Mouse (Mus musculus) cerebellum, postnatal 4 days (tissue): ENCODE measurements at regions not wholly inside any gene's neighbourhood (a gene's known extent, or its start where the extent isn't known, plus 50 kb on each side); places are given as distances from the start of the nearest gene placed in this dataset.

Experiments
- DNase-seq, 2 experiments: peaks; one replicate each; pipeline ENCODE4 v3.0.0; 2022; ENCODE audit warnings: low spot score in 2 of 2, mixed read lengths in 1 of 2

DNA sequence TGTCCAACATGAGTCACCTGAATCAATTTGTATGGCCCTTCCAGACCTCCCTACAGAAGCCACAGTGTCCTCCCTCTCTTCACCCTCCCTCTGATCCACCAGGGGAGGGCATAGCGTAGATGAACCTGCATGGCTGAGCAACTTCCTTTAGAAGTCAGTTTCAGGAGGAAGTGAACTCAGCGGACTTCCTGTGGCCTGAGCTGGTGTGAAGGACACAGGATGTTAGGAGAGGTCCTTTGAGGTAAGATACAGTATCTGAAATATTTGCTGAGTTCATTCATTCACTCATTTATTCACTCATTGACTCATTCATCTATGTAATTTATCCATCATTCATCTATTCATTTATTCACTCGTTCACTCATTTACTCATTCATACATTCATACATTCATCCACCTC, 152.6 kb downstream of the Chst1 start:
- no peak for DNase-seq

DNA sequence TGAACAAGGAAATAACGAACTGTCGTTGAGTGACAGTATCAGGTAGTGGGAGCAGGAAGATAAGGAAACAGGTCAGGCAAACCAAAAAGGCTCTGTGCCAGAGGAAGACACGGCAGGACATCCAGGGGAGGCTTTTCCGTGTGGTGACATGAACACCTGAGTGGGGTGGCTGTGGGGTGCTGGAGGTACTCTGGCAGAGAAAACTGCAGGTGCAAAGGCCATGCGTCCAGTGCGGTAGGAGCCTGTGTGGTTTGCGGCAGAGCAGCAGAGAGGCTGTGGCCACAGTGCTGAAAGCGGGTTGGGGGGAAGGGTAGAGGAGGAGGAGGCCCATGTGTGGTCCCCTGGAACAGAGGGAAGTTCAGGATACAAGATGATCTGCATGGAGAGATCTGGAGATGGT, 153.3 kb downstream of the Chst1 start:
- DNase-seq: no peak

- DNase-seq: peak in 1 of 2 experiments; percentile 15
These were observed 155.2 kb downstream of the Chst1 start for GRCm38 (mm10) chr2:92754505-92755280.

DNA sequence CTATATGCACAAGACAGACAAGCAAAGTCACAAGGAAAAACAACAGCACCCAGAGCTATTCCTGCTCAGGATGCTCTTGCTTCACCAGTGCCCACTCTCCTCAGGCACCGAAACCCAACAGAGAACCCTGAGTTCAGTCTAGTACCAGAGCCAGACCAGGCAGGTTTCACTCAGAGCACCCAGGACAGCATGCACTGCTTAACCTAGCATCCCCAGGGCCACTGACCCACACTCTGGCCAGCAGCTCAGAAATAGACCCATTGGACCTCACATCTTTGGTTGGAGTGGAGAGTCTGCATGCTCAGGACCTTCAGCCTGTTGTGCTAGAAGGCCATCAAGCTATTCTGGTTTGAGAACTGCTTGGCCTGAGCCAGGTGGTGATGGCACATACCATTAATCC, 157.0 kb downstream of the Chst1 start:
- DNase-seq: no peak

DNA sequence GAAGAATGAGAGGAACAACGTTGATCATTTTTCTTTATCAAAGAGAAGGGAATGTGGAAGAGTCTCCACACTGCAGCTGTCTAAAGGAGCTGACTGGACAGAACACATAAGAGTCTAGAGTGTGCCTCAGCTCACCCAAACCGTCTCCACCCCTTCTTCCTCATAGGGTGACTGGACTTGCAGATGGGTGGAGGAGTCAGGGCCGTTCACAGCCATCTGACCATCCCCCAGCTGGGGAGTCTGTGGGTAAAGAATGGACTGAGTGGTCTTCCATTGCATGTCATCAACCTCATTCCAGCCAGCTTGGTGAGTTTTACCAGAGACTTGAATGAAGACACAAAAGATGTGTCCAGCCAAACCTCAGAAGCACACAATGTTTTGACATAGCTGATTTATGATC, 156.1 kb upstream of the Syt13 start:
- no peak for DNase-seq

GRCm38 (mm10) chr2:92763881-92764635, 150.8 kb upstream of the Syt13 start:
- DNase-seq: no peak

DNA sequence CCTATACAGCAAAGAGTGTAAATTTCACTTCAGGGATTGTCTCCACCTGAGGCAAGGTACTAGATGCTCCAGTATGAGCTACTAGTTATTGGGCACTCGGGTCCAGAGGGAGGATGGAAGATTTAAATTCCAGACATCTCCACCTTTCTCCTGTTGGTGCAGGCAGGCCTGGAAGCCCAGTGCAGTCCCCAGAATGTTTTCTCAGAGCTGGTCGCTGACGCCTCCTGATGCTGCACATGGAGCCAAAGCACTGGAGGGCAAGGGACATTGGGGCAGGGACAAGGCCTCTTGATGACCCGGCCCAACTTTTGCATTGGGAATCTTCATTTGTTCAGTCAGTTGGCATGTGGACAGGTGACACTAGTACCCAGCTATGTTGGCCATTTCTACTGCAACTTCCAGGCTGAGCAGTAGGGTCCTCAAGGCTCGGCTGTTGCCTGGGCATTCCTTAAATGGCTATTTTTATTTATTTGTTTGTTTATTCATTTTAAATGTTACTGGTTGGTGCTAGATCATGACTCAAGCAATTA, 147.4 kb upstream of the Syt13 start:
- no peak for DNase-seq

DNA sequence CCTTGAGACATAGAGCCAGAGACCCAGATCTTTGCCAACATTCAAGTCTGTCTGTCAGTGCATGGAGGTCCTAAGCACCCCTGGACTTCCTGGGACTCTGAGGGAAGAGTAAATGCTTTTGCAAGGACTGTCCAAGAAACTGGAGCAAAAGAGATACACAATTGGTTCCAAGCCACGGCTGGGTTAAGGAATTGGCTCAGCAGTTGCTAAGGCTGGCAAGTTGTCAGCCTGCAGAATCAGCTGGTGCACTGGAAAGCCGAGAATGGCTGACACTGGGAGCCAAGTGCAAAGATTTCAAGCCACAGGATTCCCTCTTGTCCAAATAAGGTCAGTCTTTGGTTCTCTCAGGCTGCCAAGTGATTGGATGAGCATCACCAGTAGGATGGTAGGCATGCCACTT, 146.8 kb upstream of the Syt13 start:
- DNase-seq: peak in 1 of 2 experiments; percentile 78

- no peak for DNase-seq
These were observed 145.8 kb upstream of the Syt13 start for GRCm38 (mm10) chr2:92769061-92769460.

DNA sequence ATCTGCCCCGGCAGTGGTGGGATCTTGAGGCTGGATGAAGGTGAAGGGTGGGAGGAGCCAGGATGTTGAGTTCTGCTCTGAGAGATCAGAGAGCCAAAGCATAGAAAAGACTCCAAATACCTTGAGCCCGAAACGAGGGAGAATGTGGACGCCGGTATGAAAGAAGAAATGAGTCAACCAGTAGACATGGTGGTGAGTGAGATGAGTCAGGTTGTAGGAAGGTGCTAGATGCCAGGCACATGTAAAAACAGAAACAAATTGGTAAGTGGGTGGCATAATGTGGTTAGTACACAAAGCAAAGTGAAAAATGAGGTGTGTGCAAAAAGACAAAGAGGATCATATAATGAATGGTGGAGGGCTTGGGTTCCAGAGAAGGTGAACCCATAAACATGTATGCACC, 144.8 kb upstream of the Syt13 start:
- no peak for DNase-seq

DNA sequence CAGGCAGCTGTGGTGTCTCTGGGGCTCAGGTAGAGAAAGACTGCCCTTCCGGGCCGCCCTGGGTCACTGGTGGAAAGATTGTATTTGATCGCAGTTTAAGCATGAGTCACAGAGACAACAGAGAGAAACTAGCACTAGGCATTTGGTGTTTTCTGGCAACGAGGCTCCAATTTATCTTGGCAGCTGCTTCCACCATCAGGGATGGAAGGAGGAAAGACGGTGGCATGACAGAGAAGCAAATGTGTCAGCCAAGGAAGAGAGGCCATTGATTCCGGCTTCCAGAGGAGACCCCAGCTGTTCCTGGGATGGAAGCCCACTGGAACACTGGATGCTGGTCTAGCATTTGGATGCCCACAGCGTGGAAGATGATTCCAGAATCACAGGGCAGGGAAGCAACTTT, 142.3 kb upstream of the Syt13 start:
- peak in 1 of 2 experiments; percentile 68 for DNase-seq

DNA sequence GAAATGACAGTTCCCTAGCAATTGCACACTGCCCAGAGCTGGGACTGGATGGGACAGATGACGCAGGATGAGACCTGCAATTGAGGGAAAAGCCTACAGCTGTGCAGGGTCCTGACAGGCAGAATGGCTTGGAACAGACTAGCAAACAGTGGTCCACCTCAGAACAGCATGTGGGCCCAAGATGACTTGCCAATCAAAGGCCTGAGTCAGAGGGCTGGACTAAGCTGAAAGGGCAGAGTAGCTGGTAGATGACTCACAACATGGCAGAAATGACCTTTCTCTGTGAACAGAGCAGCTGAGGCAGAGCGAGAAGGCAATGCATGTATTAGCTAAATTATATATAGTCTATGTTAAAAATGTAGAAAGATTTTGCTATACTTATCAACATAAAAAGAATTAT, 138.4 kb upstream of the Syt13 start:
- no peak for DNase-seq

- no peak for DNase-seq
These were observed 135.8 kb upstream of the Syt13 start for GRCm38 (mm10) chr2:92779101-92779500.

DNA sequence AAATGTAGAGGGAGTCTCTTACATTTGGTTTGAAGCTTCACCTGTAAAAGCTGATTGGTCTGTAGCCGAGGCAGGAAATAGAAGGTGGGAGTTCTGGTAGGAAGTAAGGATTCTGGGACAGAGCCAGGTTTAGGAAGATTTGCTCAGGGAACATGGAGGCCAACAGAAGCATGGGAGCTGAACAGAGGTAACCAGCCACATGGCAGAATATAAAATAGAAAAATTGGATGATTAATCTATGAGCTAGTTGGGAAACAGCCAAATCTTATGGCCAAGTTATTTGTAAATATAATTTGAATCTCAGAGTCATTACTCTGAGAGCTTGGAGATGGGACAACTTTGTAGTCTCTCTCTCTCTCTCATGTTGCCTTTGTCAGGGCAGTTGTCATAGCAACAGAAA, 134.9 kb upstream of the Syt13 start:
- no peak for DNase-seq

DNA sequence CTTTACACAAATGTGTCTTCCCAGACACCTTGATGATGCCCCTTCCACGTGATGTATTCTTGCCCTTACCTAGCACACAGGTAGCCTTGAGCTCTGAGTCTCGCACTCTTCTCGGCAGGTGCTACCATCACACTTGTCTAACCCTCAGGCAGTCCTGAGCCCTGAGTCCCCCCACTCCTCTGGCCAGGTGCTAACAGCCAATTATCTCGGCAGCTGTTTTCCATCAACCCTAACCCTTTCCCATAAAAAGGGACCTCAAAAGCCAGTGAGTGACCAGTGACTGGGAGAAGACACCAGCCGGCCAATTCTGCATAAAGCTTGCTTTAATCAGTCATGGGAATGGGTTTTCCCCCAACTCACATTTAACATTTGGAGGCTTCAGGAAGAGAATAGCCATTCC, 133.4 kb upstream of the Syt13 start:
- no peak for DNase-seq

DNA sequence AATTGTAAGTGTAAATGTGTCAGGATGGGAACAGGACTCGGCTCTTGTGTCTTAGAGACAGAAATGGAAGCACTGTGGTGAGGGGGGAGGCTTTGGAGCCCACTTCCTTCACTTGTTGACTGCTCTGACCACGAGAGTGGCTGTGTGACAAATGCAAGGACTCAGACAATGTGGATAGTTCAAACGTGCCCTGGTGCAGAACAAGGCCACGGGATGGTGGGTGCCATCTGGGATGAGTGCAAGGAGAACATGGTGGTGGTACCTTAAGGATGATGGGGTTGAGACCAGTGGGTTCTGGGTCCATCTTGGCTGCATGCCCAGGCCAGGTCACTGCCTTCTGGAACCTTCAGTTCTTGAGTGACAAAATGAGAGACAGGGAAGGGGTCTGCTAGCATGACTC, 132.3 kb upstream of the Syt13 start:
- DNase-seq: no peak

- DNase-seq: no peak
These were observed 130.0 kb upstream of the Syt13 start for GRCm38 (mm10) chr2:92784916-92785315.

GRCm38 (mm10) chr2:92787925-92788410, 126.9 kb upstream of the Syt13 start:
- no peak for DNase-seq

DNA sequence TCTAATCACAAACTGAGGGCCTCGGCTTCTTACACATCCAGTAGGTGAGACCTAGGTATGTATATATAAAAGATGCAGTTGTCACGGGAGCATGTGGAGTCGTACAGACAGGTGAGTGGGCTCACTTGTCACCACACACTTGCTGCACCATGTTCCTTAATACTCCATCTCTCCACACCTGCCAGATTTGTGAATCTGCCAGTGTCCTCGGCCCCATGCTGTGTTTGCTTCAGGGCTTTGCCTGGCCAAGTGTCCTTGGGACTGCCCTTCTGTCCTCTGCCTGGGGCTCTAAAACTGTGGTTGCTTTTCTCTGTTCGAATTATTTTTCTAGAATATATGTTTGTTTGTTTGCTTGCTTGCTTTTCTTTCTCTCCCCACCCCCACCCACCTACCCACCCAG, 126.0 kb upstream of the Syt13 start:
- DNase-seq: no peak

DNA sequence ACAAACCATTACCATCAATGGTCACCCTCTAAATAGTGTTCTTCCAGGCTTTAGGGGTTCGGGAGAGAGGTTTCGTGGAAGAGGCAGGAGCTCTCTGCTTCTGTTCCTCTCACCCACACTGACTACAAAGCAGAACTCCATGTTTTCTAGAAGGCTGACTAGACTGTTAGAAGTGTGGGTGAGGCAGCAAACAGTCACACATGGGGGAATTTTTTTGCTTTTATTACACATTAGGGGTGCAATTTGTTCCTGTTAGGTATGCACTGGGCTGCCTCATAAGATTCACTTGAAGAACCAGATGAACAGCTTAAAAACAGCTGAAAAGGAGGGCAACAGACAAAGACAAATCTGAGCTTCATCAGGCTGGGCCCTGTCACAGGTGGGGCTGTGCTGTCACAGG, 124.5 kb upstream of the Syt13 start:
- DNase-seq: no peak

GRCm38 (mm10) chr2:92799770-92800169, 115.1 kb upstream of the Syt13 start:
- DNase-seq: no peak

- DNase-seq: no peak
These were observed 114.2 kb upstream of the Syt13 start for GRCm38 (mm10) chr2:92800667-92801066.

GRCm38 (mm10) chr2:92804916-92805315, 110.0 kb upstream of the Syt13 start:
- DNase-seq: no peak
